Mouse (Mus musculus) lung, postnatal 0 days (tissue): ENCODE results near the gene Pla2g1b.

Source experiments
- CTCF ChIP-seq: IDR thresholded peaks from 2 replicates; pipeline ENCODE4 v1.5.1; 2016; ENCODE audit warnings: antibody characterized with exemption, mild to moderate bottlenecking
- EP300 ChIP-seq: IDR thresholded peaks from 2 replicates; pipeline ENCODE4 v1.6.1; 2016; ENCODE audit warnings: antibody characterized with exemption, mild to moderate bottlenecking, control low read depth

DNA sequence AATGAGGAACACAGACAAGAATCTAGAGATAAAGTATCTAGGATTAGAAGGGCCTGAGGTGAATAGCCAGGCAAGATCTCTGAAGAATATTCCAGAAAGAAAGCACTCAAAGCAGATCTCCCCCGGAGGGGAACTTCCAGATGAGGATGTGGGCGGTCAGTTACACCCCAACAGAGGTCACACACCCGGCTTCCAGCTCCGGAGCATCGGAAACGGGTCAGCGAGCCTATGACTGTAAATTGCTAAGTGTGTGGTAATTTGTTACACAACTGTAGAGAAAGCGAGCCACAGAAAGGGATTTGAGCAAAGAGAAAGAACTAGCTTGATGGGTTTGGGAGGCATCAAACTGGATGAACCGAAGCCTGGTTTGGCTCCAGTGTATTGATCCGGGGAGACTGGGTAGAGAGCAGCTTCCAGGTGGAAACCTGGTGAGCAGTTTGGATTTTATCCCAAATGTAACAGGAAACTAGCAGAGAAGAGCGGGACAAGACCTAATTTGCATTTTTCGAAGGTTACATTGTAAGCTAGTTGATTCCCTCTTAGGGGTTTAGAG is 34.4 kb downstream of the Pla2g1b start:
- TF ChIP-seq CTCF, result no peak
- TF ChIP-seq EP300, result no peak
